Mouse (Mus musculus): ENCODE measurements around the gene Rbm26. TPM values are rescaled to one million over a fixed set of nuclear protein-coding genes. Genes with fewer than 3 reads are reported as not detected.

Rbm26 gene
- total and polyA plus RNA-seq, 3 experiments: 27.9 to 73.5 (median 50.6) TPM

GRCm38 (mm10) chr14:105184866-105185265 lies 7.7 kb upstream of the Rbm26 start:
- Histone ChIP-seq H3K79me2 (replicated peaks; ENCODE audit: control insufficient read depth, extremely low read depth, insufficient read depth, poor library complexity, severe bottlenecking) (no peaks in the 10 kb centered on the region), H3K4me1 (ENCODE audit: control insufficient read depth in 1 of 2, insufficient read depth in 2 of 2) (peaks cover 0 to 4% of the 10 kb centered on the region in 2 experiments; a peak in 2 of 4 replicates), H3K9me3 (replicated peaks; ENCODE audit: low read length) (no peaks in the 10 kb centered on the region), H3K27me3 (replicated peaks) (no peaks in the 10 kb centered on the region), H3K36me3 (replicated peaks in 1 of 2; ENCODE audit: control insufficient read depth in 1 of 2, insufficient read depth in 1 of 2, low read length in 1 of 2) (no peaks in the 10 kb centered on the region), H3K27ac (ENCODE audit: insufficient read depth, low read depth) (no peak overlapping the region), H3K4me2 (ENCODE audit: insufficient read depth, low read depth, poor library complexity, severe bottlenecking) (no peak overlapping the region), H3K4me3 (replicated peaks in 1 of 3; ENCODE audit: low read depth in 2 of 3, low read length in 2 of 3, poor library complexity in 1 of 3) (no peak overlapping the region), H3K9ac (ENCODE audit: insufficient read depth, low read depth) (no peak overlapping the region)
- no peak for DNase-seq (ENCODE audit: extremely low read depth)
- in situ Hi-C loops (cut with MboI; ENCODE audit: low pct_ligation_motif_present, low pct_unique_long_range_greater_than_20kb, low sequenced_read_pairs) (no loop called here), dilution Hi-C loops (cut with MboI; ENCODE audit: extremely low pct_ligation_motif_present, extremely low pct_unique_long_range_greater_than_20kb, low sequenced_read_pairs) (no loop called here)
- TF ChIP-seq SMC3 (IDR thresholded peaks at IDR 0.05; ENCODE audit: low read depth, low read length) (peak; percentile 31), CTCF (conservative IDR thresholded peaks at IDR 0.05 in 1 of 2, IDR thresholded peaks at IDR 0.05 in 1 of 2; ENCODE audit: low read depth in 2 of 2, low read length in 2 of 2) (peak in 1 of 2 experiments; percentile 66; a peak in 2 of 4 replicates), RAD21 (IDR thresholded peaks at IDR 0.05; ENCODE audit: low read depth, low read length) (peak; percentile 52), EP300 (IDR thresholded peaks at IDR 0.05; ENCODE audit: low read length) (no peak)

GRCm38 (mm10) chr14:105182786-105183185 lies 5.7 kb upstream of the Rbm26 start:
- Histone ChIP-seq H3K79me2 (replicated peaks; ENCODE audit: control insufficient read depth, extremely low read depth, insufficient read depth, poor library complexity, severe bottlenecking) (no peaks in the 10 kb centered on the region), H3K36me3 (replicated peaks in 1 of 2; ENCODE audit: control insufficient read depth in 1 of 2, insufficient read depth in 1 of 2, low read length in 1 of 2) (no peaks in the 10 kb centered on the region), H3K4me2 (ENCODE audit: insufficient read depth, low read depth, poor library complexity, severe bottlenecking) (no peak overlapping the region), H3K4me3 (replicated peaks in 1 of 3; ENCODE audit: low read depth in 2 of 3, low read length in 2 of 3, poor library complexity in 1 of 3) (no peak overlapping the region), H3K27ac (ENCODE audit: insufficient read depth, low read depth) (no peak overlapping the region), H3K4me1 (ENCODE audit: control insufficient read depth in 1 of 2, insufficient read depth in 2 of 2) (peaks cover 0 to 9% of the 10 kb centered on the region in 2 experiments; a peak in 2 of 4 replicates), H3K27me3 (replicated peaks) (no peaks in the 10 kb centered on the region), H3K9me3 (replicated peaks; ENCODE audit: low read length) (no peaks in the 10 kb centered on the region), H3K9ac (ENCODE audit: insufficient read depth, low read depth) (no peak overlapping the region)
- DNase-seq (ENCODE audit: extremely low read depth): no peak
- TF ChIP-seq MYC (IDR thresholded peaks at IDR 0.05; ENCODE audit: low read depth, low read length): no peak
- TF ChIP-seq NELFE (IDR thresholded peaks at IDR 0.05; ENCODE audit: low read depth, low read length): no peak
- TF ChIP-seq KAT2A (IDR thresholded peaks at IDR 0.05; ENCODE audit: insufficient replicate concordance, low read length): no peak
- no peak; the same call in 1 of the 2 replicates for TF ChIP-seq SIN3A (IDR thresholded peaks at IDR 0.05; ENCODE audit: low read length)
- TF ChIP-seq ELF1 (IDR thresholded peaks at IDR 0.05; ENCODE audit: low read depth, low read length): 0 out of 2 replicates have a peak, but pooled peaks have one; percentile 15
- TF ChIP-seq TCF12 (IDR thresholded peaks at IDR 0.05; ENCODE audit: low read depth, low read length): no peak
- no peak for TF ChIP-seq HCFC1 (IDR thresholded peaks at IDR 0.05; ENCODE audit: low read depth, low read length)
- TF ChIP-seq POLR2A (IDR thresholded peaks at IDR 0.05; ENCODE audit: low read depth, low read length): 0 out of 2 replicates have a peak, but pooled peaks have one; percentile 18
- dilution Hi-C loops (cut with MboI; ENCODE audit: extremely low pct_ligation_motif_present, extremely low pct_unique_long_range_greater_than_20kb, low sequenced_read_pairs) (no loop called here), in situ Hi-C loops (cut with MboI; ENCODE audit: low pct_ligation_motif_present, low pct_unique_long_range_greater_than_20kb, low sequenced_read_pairs) (no loop called here)

GRCm38 (mm10) chr14:105179733-105180132 lies 2.6 kb upstream of the Rbm26 start:
- DNase-seq (ENCODE audit: extremely low read depth): no peak
- Histone ChIP-seq H3K27me3 (replicated peaks) (no peaks in the 10 kb centered on the region), H3K4me1 (ENCODE audit: control insufficient read depth in 1 of 2, insufficient read depth in 2 of 2) (peaks cover 0 to 10% of the 10 kb centered on the region in 2 experiments; a peak in 2 of 4 replicates), H3K4me3 (replicated peaks in 1 of 3; ENCODE audit: low read depth in 2 of 3, low read length in 2 of 3, poor library complexity in 1 of 3) (no peak overlapping the region), H3K4me2 (ENCODE audit: insufficient read depth, low read depth, poor library complexity, severe bottlenecking) (no peak overlapping the region), H3K79me2 (replicated peaks; ENCODE audit: control insufficient read depth, extremely low read depth, insufficient read depth, poor library complexity, severe bottlenecking) (peaks cover 22% of the 10 kb centered on the region), H3K9me3 (replicated peaks; ENCODE audit: low read length) (no peaks in the 10 kb centered on the region), H3K27ac (ENCODE audit: insufficient read depth, low read depth) (no peak overlapping the region), H3K36me3 (replicated peaks in 1 of 2; ENCODE audit: control insufficient read depth in 1 of 2, insufficient read depth in 1 of 2, low read length in 1 of 2) (no peaks in the 10 kb centered on the region), H3K9ac (ENCODE audit: insufficient read depth, low read depth) (no peak overlapping the region)
- in situ Hi-C loops (cut with MboI; ENCODE audit: low pct_ligation_motif_present, low pct_unique_long_range_greater_than_20kb, low sequenced_read_pairs) (no loop called here), dilution Hi-C loops (cut with MboI; ENCODE audit: extremely low pct_ligation_motif_present, extremely low pct_unique_long_range_greater_than_20kb, low sequenced_read_pairs) (no loop called here)
- TF ChIP-seq JUND (conservative IDR thresholded peaks at IDR 0.05; ENCODE audit: low read depth, low read length) (peak; percentile 64; the same call in 1 of the 2 replicates), ETS1 (conservative IDR thresholded peaks at IDR 0.05; ENCODE audit: low read depth, low read length) (0 out of 2 replicates have a peak, but pooled peaks have one; percentile 32), EP300 (IDR thresholded peaks at IDR 0.05; ENCODE audit: low read length) (peak; percentile 83), ZNF384 (IDR thresholded peaks at IDR 0.05; ENCODE audit: low read depth, low read length) (peak; percentile 41; the same call in 1 of the 2 replicates), JUN (IDR thresholded peaks at IDR 0.05; ENCODE audit: insufficient read depth, low read depth, low read length) (peak; percentile 88), CTCF (conservative IDR thresholded peaks at IDR 0.05 in 1 of 2, IDR thresholded peaks at IDR 0.05 in 1 of 2; ENCODE audit: low read depth in 2 of 2, low read length in 2 of 2) (no peak)

Measured in CH12.LX (cell line).